Mouse (Mus musculus) CD8-positive naive resting alpha-beta T cell, adult 2 months (primary cell): ENCODE measurements around the gene Catsper3.

Experiments
- DNase-seq, 2 experiments: peaks; one replicate each; pipeline ENCODE4 v3.0.0; 2022; ENCODE audit warnings: low read depth in 2 of 2, low spot score in 2 of 2

Catsper3 gene

GRCm38 (mm10) chr13:55852205-55852604 is 67.8 kb downstream of the Catsper3 start:
- DNase-seq: no peak

GRCm38 (mm10) chr13:55855793-55856192 is 71.4 kb downstream of the Catsper3 start:
- no peak for DNase-seq

- DNase-seq: no peak
Observed at GRCm38 (mm10) chr13:55858463-55858862, 74.1 kb downstream of the Catsper3 start.
